Mouse (Mus musculus): Measurements from ENCODE around the gene Gm11541. TPM values are rescaled to one million over a fixed set of nuclear protein-coding genes. Genes with fewer than 3 reads are reported as not detected.
"Not testable (repeated sequence)": the region's sequence is repeated elsewhere in the genome, so short reads cannot be mapped to it uniquely, and the experiment has no call there.

Gene Gm11541
- total RNA-seq, 2 experiments from 2014 or later: not detected

DNA sequence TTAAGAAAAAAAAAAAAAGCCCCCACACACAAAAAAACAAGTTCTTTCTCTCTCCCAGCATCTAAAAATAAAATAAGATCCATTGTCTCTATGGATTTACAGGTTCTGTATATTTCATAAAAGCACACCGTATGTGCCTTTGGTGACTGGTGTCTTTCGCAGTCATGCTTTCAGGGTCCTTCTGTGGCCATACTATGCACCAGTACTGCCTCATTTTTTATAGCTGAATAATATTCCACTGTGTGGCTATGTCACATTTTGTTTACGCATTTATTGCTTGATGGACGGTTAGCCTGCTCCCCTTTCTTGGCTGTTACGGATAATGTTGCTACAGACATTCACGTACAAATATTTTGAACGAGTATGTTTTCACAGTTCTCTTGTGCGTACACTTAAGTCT is 51.3 kb downstream of the Gm11541 start:
- intact Hi-C loops (cut with DNase I): no loop called here
- no peak overlapping the region for H3K4me3 ChIP-seq
- no peak overlapping the region for H3K27ac ChIP-seq
- TF ChIP-seq CTCF (IDR thresholded peaks at IDR 0.05): no peak
- no peak for DNase-seq (ENCODE audit: extremely low spot score in 1 of 2, low spot score in 2 of 2)

DNA sequence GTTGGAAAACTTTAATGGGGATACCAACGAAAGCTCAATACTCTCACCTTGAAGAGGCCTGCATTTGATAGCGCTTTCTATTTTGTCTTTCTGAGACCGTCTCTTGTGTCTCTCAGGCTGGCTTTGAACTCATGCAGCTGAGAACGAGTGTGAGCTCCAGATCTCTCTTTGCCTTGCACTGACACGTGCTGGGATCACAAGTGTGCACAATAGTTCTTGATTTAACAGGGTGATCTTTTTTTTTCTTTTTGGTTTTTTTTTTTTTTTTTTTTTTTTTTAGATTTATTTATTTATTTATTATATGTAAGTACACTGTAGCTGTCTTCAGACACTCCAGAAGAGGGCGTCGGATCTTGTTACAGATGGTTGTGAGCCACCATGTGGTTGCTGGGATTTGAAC is 53.1 kb downstream of the Gm11541 start:
- H3K27ac ChIP-seq; intact Hi-C loops (cut with DNase I); H3K4me3 ChIP-seq; DNase-seq (ENCODE audit: extremely low spot score in 1 of 2, low spot score in 2 of 2): not testable (repeated sequence)

DNA sequence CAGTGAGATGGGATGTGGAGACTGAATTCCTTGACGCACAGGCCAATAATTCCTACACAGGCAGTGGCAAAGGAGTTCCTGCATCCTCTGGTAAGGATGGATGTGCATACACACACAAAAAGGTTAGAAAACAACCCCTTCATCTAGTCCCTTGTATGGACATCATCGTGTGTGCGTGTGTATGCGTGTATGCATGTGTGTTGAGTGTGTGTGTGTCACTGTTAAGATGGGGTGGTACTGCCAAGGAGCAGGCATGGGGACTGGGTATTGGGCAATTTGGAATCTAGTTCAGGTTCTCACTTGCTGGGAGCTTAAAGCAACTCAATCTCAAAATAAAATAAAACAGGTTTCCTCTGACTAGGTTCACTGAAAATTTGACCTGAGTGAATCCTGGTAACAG is 57.8 kb downstream of the Gm11541 start:
- no peak for DNase-seq (ENCODE audit: extremely low spot score in 1 of 2, low spot score in 2 of 2)
- H3K4me3 ChIP-seq: no peak overlapping the region
- H3K27ac ChIP-seq: no peak overlapping the region
- intact Hi-C loops (cut with DNase I): no loop called here
- TF ChIP-seq CTCF (IDR thresholded peaks at IDR 0.05): no peak

Other genes with a start within 250 kb of the Gm11541 start
- gene Cacna1g, start 230.3 kb downstream of the Gm11541 start, total RNA-seq (2021): 10 to 100 TPM; 93.0 to 98.7 TPM
- gene Spata20, start 218.3 kb downstream of the Gm11541 start, total RNA-seq (2021): under 1 TPM; 0.41 to 0.51 TPM
- gene Epn3, start 204.5 kb downstream of the Gm11541 start, total RNA-seq (2021): under 1 TPM; 0.79 TPM
- 1 to 10 TPM; 8.5 to 8.9 TPM for gene Mycbpap, start 182.8 kb downstream of the Gm11541 start, total RNA-seq (2021)
- gene Rsad1, start 155.2 kb downstream of the Gm11541 start, total RNA-seq (2021): 10 to 100 TPM; 12.8 to 15.0 TPM
- gene Chad, start 139.5 kb downstream of the Gm11541 start, total RNA-seq (2021): under 1 TPM; 0.33 to 0.34 TPM
- gene Acsf2, start 102.6 kb downstream of the Gm11541 start, total RNA-seq (2021): 10 to 100 TPM; 14.3 to 14.4 TPM
- 10 to 100 TPM; 90.1 to 93.1 TPM for gene Lrrc59, start 74.7 kb downstream of the Gm11541 start, total RNA-seq (2021)
- 10 to 100 TPM; 63.7 to 66.4 TPM for gene Mrpl27, start 50.7 kb downstream of the Gm11541 start, total RNA-seq (2021)
- gene Eme1, start 50.5 kb downstream of the Gm11541 start, total RNA-seq (2021): not detected
- 10 to 100 TPM; 25.4 to 26.0 TPM for gene Xylt2, start 27.0 kb downstream of the Gm11541 start, total RNA-seq (2021)
- gene Cdc34b, start 37.3 kb upstream of the Gm11541 start, total RNA-seq (2021): under 1 TPM in 1 of 2 experiments, not detected in 1; 0.58 TPM
- gene Tmem92, start 78.2 kb upstream of the Gm11541 start, total RNA-seq (2021): not detected
- gene Col1a1, start 231.7 kb upstream of the Gm11541 start, total RNA-seq (2021): 10 to 100 TPM; 15.2 to 16.9 TPM